Mouse (Mus musculus) cerebellum, adult 9-11 months (tissue): ENCODE measurements around the gene Mars.

Experiments
- DNase-seq: peaks from one replicate; pipeline ENCODE4 v3.0.0; 2022

Mars gene

DNA sequence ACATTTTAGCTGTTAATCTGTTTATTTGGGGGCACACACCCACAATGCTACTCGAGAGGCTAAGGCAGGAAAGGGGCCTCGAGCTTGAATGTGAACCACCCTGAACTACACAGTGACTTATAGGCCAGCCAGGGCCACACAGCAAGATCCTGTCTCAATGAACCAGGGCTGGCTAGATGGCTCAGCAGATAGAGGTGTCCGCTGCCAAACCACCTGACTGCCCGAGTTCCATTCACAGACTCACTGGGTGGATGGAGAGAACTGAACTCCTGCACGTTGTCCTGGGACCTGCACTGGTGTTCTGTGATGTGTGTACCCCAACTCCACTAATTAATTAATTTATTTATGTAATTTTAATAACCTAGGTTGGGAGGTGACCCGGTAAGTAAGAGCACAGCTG is 53.8 kb downstream of the Mars start:
- peak; percentile 47 for DNase-seq

- DNase-seq = peak; percentile 32
These were observed 55.8 kb downstream of the Mars start for GRCm38 (mm10) chr10:127255625-127256345.

DNA sequence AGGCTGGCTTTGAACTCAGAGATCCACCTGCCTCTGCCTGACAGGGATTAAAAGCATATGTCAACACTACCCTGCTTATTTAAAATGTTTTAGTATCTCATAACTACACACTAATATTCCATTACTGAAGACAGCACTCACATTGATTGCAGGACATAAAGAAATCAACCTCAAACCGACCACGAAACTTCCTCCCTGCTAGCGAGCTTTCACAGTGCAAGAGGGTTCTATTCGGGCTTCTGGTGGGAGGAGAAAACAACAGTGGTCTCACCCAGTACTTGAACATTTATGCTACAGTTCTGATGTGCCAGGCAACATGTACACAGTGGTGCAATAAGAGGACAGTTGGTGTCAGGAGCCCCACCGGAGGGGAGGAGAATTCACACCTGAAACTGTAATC is 60.8 kb downstream of the Mars start:
- no peak for DNase-seq
